Mouse (Mus musculus): ENCODE data around the gene Mbd6. TPM values are rescaled to one million over a fixed set of nuclear protein-coding genes. Genes with fewer than 3 reads are reported as not detected.

Mbd6 gene
- polyA plus RNA-seq, 1 experiment from 2014 or later, result 10.7 TPM

- H3K36me3 ChIP-seq (ENCODE audit: insufficient read depth, low read length), result peaks cover 56% of the 10 kb centered on the region
- no peak for TF ChIP-seq CTCF (IDR thresholded peaks at IDR 0.05; ENCODE audit: low read depth)
- no peak for ATAC-seq (replicated peaks; ENCODE audit: low FRiP score, low read depth)
Measured at GRCm38 (mm10) chr10:127295986-127296794, 7.4 kb upstream of the Mbd6 start.

GRCm38 (mm10) chr10:127294895-127295510, 6.2 kb upstream of the Mbd6 start:
- Histone ChIP-seq H3K4me3 (replicated peaks; ENCODE audit: low read depth, low read length) (no peak overlapping the region), H3K27me3 (ENCODE audit: insufficient read depth, low read length) (no peaks in the 10 kb centered on the region), H3K27ac (no peak overlapping the region), H3K9me3 (replicated peaks; ENCODE audit: low read length) (no peaks in the 10 kb centered on the region), H3K9ac (ENCODE audit: low read depth, low read length) (no peak overlapping the region), H3K36me3 (ENCODE audit: insufficient read depth, low read length) (peaks cover 48% of the 10 kb centered on the region), H3K4me2 (ENCODE audit: low read length) (no peak overlapping the region), H3K4me1 (replicated peaks; ENCODE audit: insufficient read depth, low read length) (peaks cover 8% of the 10 kb centered on the region)
- no peak for ATAC-seq (replicated peaks; ENCODE audit: low FRiP score, low read depth)
- WGBS, result 85% methylated on average over 10 of the region's 10 CpGs
- no peak for TF ChIP-seq CTCF (IDR thresholded peaks at IDR 0.05; ENCODE audit: low read depth)
- DNase-seq (ENCODE audit: low spot score), result no peak

More at GRCm38 (mm10) chr10:127295986-127296794, 7.4 kb upstream of the Mbd6 start:
- no peaks in the 10 kb centered on the region for H3K27me3 ChIP-seq (ENCODE audit: insufficient read depth, low read length)
- H3K4me2 ChIP-seq (ENCODE audit: low read length), result no peak overlapping the region
- H3K4me1 ChIP-seq (replicated peaks; ENCODE audit: insufficient read depth, low read length), result peaks cover 8% of the 10 kb centered on the region
- H3K4me3 ChIP-seq (replicated peaks; ENCODE audit: low read depth, low read length), result no peak overlapping the region
- H3K9ac ChIP-seq (ENCODE audit: low read depth, low read length), result no peak overlapping the region
- H3K9me3 ChIP-seq (replicated peaks; ENCODE audit: low read length), result no peaks in the 10 kb centered on the region
- no peak for DNase-seq (ENCODE audit: low spot score)
- WGBS, result 86% methylated on average over 24 of the region's 24 CpGs
- H3K27ac ChIP-seq, result no peak overlapping the region

GRCm38 (mm10) chr10:127293590-127294113, 4.8 kb upstream of the Mbd6 start:
- no peak for TF ChIP-seq CTCF (IDR thresholded peaks at IDR 0.05; ENCODE audit: low read depth)
- Histone ChIP-seq H3K9me3 (replicated peaks; ENCODE audit: low read length) (no peaks in the 10 kb centered on the region), H3K27me3 (ENCODE audit: insufficient read depth, low read length) (no peaks in the 10 kb centered on the region), H3K4me1 (replicated peaks; ENCODE audit: insufficient read depth, low read length) (peaks cover 12% of the 10 kb centered on the region), H3K36me3 (ENCODE audit: insufficient read depth, low read length) (peaks cover 35% of the 10 kb centered on the region), H3K4me2 (ENCODE audit: low read length) (no peak overlapping the region), H3K4me3 (replicated peaks; ENCODE audit: low read depth, low read length) (no peak overlapping the region), H3K9ac (ENCODE audit: low read depth, low read length) (no peak overlapping the region), H3K27ac (no peak overlapping the region; the same call in 1 of the 2 replicates)
- WGBS, result 81% methylated on average over 3 of the region's 3 CpGs
- DNase-seq (ENCODE audit: low spot score), result no peak
- ATAC-seq (replicated peaks; ENCODE audit: low FRiP score, low read depth), result no peak

GRCm38 (mm10) chr10:127292987-127293538, 4.2 kb upstream of the Mbd6 start:
- H3K27me3 ChIP-seq (ENCODE audit: insufficient read depth, low read length), result no peaks in the 10 kb centered on the region
- H3K9me3 ChIP-seq (replicated peaks; ENCODE audit: low read length), result no peaks in the 10 kb centered on the region
- no peak overlapping the region; the same call in 1 of the 2 replicates for H3K27ac ChIP-seq
- no peak for ATAC-seq (replicated peaks; ENCODE audit: low FRiP score, low read depth)
- no peak overlapping the region for H3K4me2 ChIP-seq (ENCODE audit: low read length)
- WGBS, result 84% methylated on average over 6 of the region's 6 CpGs
- H3K4me1 ChIP-seq (replicated peaks; ENCODE audit: insufficient read depth, low read length), result peaks cover 12% of the 10 kb centered on the region
- no peak for TF ChIP-seq CTCF (IDR thresholded peaks at IDR 0.05; ENCODE audit: low read depth)
- H3K9ac ChIP-seq (ENCODE audit: low read depth, low read length), result no peak overlapping the region
- peaks cover 35% of the 10 kb centered on the region for H3K36me3 ChIP-seq (ENCODE audit: insufficient read depth, low read length)
- no peak for DNase-seq (ENCODE audit: low spot score)
- no peak overlapping the region for H3K4me3 ChIP-seq (replicated peaks; ENCODE audit: low read depth, low read length)

GRCm38 (mm10) chr10:127291881-127292638, 3.2 kb upstream of the Mbd6 start:
- H3K4me1 ChIP-seq (replicated peaks; ENCODE audit: insufficient read depth, low read length), result peaks cover 20% of the 10 kb centered on the region
- no peaks in the 10 kb centered on the region for H3K9me3 ChIP-seq (replicated peaks; ENCODE audit: low read length)
- H3K27ac ChIP-seq, result 0 out of 2 replicates have a peak overlapping the region, but pooled peaks have one; percentile 99
- DNase-seq (ENCODE audit: low spot score), result no peak
- no peak for TF ChIP-seq CTCF (IDR thresholded peaks at IDR 0.05; ENCODE audit: low read depth)
- peak overlapping the region; percentile 72 for H3K4me3 ChIP-seq (replicated peaks; ENCODE audit: low read depth, low read length)
- ATAC-seq (replicated peaks; ENCODE audit: low FRiP score, low read depth), result no peak
- H3K4me2 ChIP-seq (ENCODE audit: low read length), result peak overlapping the region; percentile 90
- no peaks in the 10 kb centered on the region for H3K27me3 ChIP-seq (ENCODE audit: insufficient read depth, low read length)
- H3K36me3 ChIP-seq (ENCODE audit: insufficient read depth, low read length), result peaks cover 25% of the 10 kb centered on the region
- 37% methylated on average over 5 of the region's 5 CpGs for WGBS
- peak overlapping the region; percentile 77 for H3K9ac ChIP-seq (ENCODE audit: low read depth, low read length)
